Mouse (Mus musculus) kidney, adult 2 months (tissue): ENCODE results near the gene Foxr1.

Experiments used
- CTCF ChIP-seq: fragments of 200-500 bp; conservative IDR thresholded peaks from 2 replicates; pipeline ENCODE4 v1.5.1; 2011; ENCODE audit warnings: low read depth, mild to moderate bottlenecking, control low read depth, low read length, moderate library complexity, mixed read lengths; ENCODE audit not compliant: insufficient read depth, insufficient read length
- POLR2A ChIP-seq: fragments of 200-500 bp; IDR thresholded peaks from one replicate; pipeline ENCODE4 v1.6.1; 2011; ENCODE audit warnings: low read depth, low read length, control low read depth

GRCm38 (mm10) chr9:44423576-44423975, 17.4 kb downstream of the Foxr1 start:
- TF ChIP-seq CTCF: no peak
- no peak for TF ChIP-seq POLR2A
